Mouse (Mus musculus) cerebellum, postnatal 4 days (tissue): ENCODE measurements at regions not wholly inside any gene's neighbourhood (a gene's known extent, or its start where the extent isn't known, plus 50 kb on each side); places are given as distances from the start of the nearest gene placed in this dataset.
A peak's percentile ranks its signal among the peaks of the same experiment; 100 is the strongest.
"Not testable (repeated sequence)": the region's sequence is repeated elsewhere in the genome, so short reads cannot be mapped to it uniquely, and the experiment has no call there.

Experiments
- DNase-seq, 2 experiments: peaks; one replicate each; pipeline ENCODE4 v3.0.0; 2022; ENCODE audit warnings: low spot score in 2 of 2, mixed read lengths in 1 of 2

GRCm38 (mm10) chr7:118320307-118320706, 76.8 kb upstream of the Smg1 start:
- DNase-seq = no peak

DNA sequence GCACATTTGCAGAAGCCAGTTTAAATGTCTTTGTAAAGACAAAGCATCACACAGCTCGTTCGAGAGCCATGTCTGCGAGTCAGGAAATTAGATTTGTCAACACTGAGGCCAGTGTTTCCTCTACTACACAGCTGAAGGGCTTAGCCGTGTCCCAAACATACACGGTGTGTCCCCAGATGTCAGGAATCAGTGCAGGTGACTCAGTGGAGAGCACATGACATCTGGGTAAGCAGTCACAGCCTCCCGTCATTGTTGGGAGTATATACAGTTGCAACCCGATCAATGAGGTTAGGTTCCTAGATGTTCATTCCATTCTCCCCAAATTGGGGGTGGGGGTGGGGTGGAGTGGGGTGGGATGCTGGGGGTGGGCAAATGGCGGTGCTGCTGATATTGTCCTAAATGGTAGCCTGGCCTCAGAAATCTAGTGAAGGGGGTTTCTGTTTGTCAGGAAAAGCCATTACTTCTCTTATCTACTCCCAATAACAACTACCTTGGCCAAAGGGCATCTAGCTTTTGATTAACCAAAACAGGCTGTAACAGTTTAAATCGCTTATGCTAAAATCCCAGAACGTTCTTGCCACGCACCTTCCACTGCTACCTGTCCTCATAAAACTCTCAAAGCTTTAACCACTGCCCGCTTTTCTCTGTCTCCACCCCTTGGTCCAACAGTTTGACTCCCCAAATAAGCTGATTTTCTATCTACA, 75.1 kb upstream of the Smg1 start:
- DNase-seq = no peak

- not testable (repeated sequence) for DNase-seq
Measured at GRCm38 (mm10) chr7:118314886-118315285, 71.4 kb upstream of the Smg1 start.

GRCm38 (mm10) chr7:118314228-118314658, 70.8 kb upstream of the Smg1 start:
- DNase-seq = no peak

DNA sequence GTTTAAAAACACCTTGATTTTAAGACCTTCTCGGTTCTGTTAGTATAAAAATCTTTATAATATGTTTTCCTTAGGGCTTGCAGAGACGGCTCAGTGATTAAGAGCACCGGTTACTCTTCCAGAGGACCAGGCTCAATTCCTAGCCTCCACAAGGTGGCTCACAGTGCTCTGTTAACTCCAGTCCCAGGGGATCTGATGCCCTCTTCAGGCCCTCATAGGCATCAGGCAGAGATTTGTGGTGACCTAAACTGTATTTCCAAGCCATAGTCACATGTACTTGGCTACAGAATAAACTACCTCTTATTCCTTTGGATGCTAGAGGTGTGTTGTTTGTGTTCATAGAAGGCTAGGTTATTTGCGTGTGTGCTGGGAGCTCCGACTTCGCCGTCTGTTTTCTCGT, 70.3 kb upstream of the Smg1 start:
- DNase-seq = no peak

- no peak for DNase-seq
Measured at GRCm38 (mm10) chr7:118309733-118310132, 66.3 kb upstream of the Smg1 start.

GRCm38 (mm10) chr7:118308882-118309281, 65.4 kb upstream of the Smg1 start:
- no peak for DNase-seq

DNA sequence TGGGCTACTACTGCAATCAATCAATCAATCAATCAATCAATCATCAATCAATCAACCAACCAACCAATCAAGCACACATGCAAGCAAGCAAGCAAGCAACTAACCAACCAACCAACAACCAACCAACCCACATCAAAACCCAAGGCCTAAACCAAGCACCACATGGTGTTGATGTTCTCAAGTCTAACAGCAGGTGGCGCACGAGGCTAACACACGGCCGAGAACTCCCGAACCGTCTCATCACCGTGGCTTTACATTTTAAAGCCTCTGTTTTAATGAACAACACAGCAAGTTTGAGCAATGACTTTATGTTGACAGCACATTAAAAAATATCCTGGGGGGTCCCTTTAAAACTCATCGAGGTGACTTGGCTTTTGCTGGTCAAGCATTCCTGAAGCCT, 61.3 kb upstream of the Smg1 start:
- peak; percentile 70 to 81 for DNase-seq

DNA sequence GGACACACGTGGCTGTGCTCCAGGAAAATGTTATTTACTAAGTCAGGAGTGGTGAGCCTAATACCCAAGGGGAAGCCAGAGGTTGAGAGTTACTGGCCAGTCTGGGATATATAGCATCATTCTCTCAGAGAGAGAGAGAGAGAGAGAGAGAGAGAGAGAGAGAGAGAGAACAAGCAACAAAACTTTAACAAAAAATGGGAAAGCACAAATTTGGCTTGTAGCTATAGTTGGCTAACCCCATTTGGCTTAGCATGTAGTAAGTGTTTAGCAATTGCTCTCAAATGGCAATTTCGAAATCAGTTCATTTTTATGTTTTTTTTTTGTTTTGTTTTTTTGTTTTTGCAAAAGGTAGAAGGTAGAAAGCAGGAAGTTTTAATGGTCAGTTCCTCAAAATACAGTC, 60.9 kb upstream of the Smg1 start:
- no peak for DNase-seq

GRCm38 (mm10) chr7:118303921-118304320, 60.5 kb upstream of the Smg1 start:
- no peak for DNase-seq

DNA sequence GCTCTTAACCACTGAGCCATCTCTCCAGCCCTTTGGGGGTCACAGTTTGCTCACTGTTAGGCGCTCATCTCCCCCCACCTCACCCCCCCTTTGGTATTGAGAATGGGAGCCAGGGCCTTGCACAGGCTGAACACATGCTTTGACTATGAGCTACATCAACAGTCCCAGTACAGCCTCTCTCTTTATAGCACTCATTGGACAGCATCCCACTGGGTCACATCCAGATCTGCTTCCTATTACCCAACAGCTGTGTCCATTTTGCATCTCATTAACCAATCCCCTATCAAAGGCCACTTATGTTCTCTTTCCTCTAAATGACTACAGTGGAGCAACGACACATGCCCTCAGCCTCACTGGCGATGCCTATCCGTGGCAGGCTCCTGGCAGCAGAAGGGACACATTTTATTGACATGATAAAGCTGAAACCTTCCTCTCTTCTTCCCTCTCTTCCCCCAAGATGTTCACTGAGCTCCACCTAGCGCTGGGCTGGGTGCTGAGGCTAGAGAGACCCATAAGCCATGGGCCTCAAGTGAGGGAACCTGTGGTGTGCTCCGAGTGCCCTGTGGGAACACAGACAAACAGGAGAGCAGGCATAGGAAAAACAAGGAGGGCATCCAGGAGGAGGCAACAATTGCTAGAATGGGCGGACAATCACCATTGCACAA, 57.3 kb upstream of the Smg1 start:
- peak in 1 of 2 experiments; percentile 20 for DNase-seq

GRCm38 (mm10) chr7:118297613-118298012, 54.1 kb upstream of the Smg1 start:
- peak; percentile 83 to 89 for DNase-seq

GRCm38 (mm10) chr7:118296856-118297518, 53.5 kb upstream of the Smg1 start:
- no peak for DNase-seq

DNA sequence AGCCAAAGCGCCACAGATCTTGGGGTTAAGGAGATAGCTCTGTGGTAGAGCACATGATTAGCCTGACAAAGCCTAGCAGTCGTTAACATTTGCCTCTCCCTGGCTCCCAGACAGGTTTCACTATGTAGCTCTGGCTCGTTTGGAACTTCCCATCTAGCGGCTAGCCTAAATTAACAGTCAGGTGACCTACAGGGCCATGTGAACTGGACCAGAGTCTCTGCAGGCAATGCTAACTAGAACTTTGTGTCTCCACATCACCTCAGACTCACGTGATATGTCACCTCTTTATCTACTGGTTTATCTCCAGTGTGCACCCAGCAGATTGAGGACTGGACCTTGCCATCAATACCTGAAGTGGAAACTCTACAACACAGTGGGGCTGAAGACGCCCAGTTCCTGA, 52.4 kb upstream of the Smg1 start:
- DNase-seq = no peak

DNA sequence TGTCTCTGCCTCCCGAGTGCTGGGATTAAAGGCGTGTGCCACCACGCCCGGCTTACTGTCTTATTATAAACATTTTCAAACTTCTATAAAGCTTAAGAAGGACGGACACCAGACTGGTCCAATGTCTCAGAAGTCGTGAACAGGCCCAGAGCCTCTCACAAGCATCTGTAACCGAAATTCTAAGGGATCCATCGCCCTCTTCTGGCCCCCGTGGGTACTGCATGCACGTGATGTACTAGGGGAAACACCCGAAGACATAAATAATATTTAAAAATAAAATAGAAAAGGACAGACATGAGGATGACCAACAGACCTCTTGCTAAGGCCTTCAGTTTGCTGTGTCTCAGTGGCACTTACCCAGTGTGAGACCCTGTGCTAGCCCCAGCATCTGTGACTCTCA, 51.8 kb upstream of the Smg1 start:
- DNase-seq = peak in 1 of 2 experiments; percentile 13

- DNase-seq = no peak
Measured at GRCm38 (mm10) chr7:118294637-118295036, 51.2 kb upstream of the Smg1 start.
